Mouse (Mus musculus) embryo, embryonic 9.5 days (tissue): Measurements from ENCODE around the gene Scpep1.
A peak's percentile ranks its signal among the peaks of the same experiment; 100 is the strongest.
"Not testable (repeated sequence)": the region's sequence is repeated elsewhere in the genome, so short reads cannot be mapped to it uniquely, and the experiment has no call there.

Source experiments
- DNase-seq: peaks from one replicate; pipeline ENCODE4 v3.0.0-alpha.2; 2017; ENCODE audit errors: extremely low spot score

Gene Scpep1

DNA sequence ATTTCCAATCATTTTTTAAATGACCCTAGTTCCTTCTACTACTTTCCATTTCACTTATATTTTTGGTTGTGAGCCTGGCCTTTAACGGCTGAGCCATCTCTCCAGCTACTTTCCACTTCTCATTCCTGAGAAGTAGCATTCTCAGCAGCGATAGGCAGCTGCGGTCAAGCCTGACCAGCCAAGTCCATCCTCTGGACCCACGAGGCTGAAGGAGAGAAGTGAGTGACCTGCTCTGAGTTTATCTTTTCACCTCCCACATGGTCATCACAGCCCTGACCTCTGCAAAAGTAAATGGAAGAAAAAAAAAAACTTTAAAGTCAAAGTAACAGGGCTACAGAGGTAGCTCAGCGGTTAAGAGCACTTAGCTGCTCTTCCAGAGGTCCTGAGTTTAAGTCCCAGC is 28.7 kb downstream of the Scpep1 start:
- DNase-seq: no peak

DNA sequence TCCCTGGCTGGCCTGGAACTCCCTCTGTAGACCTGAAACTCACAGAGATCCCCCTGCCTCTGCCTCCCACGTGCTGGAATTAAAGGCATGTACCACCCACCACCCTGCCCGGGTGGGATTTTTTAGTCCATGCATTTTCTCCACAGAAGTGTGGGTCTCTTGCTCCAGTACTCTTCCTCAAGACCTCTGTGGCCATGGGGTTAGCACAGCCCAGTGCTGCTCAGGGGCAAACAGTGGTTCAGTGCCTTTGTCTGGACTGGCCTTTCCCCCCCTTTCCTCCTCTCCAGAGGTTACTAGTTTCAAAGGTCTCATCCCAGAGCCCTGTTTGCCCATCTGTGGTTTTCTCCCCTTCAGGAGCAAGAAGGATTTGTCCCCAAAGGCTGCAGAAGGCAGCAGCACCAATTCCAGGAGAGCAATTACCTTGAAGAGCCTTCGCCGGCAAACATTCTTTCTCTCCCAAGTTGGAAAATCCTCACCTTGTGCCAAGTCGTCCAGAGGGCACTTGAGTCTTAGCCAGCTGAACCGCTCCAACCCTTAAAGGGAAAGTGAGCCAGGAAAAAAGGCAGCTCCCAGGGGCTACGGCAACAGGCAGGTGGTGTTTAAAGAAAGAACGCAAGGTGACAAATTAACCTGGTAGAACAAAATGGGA is 45.8 kb downstream of the Scpep1 start:
- DNase-seq: no peak

DNA sequence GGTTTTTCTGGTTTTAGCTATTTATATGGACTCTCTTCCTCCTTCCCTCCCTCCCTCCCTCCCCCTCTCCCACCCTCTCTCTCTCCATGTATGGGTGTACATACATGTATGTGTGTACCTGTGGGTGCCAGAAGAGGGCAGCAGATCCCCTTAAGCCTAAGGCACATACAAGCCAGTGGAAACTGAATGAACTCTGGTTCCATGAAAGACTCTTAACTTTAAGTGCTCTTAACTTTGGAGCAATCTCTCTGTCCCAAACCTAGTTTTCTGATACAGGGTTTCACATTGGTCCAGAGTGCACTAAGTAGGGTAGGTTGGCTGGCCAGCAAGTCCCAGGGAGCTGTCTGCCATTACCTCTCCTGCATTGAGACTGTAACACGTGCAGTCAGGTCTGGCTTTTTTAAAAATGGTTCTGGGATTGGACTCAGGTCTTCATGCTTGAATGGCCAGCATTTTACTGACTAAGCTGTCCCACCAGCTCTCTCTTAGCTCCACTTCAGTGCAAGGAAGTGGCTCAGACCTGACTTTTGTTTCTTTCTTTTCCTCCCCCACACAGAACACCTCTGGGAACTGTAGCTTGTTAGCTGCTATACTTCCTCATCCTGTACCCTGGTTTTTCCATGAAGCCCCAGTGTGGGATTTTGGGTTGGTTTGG is 46.6 kb downstream of the Scpep1 start:
- DNase-seq: peak; percentile 32

DNA sequence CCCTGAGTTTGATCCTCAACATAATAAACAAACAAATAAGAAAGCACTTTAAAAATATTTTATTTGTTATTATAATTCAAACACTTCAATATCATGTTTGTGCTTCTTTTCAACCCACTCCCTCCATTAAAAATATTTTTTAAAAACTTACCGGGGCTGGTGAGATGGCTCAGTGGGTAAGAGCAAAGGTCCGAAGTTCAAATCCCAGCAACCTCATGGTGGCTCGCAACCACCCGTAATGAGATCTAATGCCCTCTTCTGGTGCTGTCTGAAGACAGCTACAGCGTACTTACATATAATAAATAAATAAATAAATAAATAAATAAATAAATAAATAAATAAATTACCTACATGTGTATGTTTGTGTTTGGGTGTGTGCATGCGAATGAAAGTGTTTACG is 47.4 kb downstream of the Scpep1 start:
- no peak for DNase-seq

DNA sequence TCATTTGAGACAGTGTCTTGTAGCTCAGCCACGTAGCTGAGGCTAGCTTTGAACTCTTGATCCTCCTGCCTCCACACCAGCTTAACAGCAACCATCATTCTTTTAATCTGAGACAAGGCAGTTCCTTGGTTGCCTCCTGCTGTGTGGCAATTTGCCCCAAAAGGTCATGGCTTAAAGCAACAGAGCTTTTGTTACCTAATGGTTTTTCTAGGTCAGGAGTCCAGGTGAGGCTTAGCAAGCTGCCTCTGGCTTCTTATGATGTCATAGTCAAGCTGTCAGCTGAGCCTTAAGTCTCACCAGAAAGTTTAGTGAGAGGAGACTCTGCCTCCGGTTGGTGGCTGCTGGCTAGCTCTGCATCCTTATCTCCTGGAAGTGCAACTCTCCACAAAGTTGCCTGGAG is 49.6 kb downstream of the Scpep1 start:
- DNase-seq: no peak

DNA sequence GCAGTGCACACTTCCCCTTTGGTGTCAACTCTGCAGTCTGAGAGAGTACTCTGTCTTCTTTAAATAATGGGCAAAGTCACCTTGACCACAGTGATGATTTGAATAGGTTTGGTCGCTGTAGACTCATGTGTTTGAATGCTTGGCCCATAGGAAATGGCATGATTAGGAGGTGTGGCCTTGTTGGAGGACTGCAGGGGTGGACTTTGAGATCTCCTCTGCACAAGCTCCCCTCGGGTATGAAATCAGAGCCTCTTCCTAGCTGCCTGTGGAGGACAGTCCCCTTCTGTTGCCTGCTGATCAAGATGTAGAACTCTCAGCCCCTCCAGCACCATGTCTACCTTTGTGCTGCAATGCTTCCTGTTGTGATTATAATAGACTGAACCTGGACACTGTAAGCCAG is 51.2 kb downstream of the Scpep1 start:
- DNase-seq: no peak

DNA sequence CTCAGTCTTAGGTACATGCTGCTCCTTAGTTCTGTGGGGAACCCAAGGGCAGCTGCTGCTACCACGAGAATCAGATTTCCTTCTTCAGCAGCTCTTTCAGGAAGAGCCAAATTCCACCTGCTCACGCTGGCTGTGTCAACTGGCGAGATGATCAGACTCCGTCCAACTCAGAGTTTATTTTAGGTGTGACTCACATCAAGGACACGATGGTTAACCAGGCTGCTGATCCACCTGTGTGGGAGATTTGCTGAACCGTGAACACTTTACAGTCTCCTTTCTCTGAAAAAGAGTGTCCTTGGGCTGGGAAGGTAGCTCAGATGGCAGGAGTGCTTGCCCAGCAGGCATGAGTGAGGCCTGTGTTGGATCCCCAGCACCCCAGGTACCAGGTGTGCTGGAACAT is 52.5 kb downstream of the Scpep1 start:
- no peak for DNase-seq

DNA sequence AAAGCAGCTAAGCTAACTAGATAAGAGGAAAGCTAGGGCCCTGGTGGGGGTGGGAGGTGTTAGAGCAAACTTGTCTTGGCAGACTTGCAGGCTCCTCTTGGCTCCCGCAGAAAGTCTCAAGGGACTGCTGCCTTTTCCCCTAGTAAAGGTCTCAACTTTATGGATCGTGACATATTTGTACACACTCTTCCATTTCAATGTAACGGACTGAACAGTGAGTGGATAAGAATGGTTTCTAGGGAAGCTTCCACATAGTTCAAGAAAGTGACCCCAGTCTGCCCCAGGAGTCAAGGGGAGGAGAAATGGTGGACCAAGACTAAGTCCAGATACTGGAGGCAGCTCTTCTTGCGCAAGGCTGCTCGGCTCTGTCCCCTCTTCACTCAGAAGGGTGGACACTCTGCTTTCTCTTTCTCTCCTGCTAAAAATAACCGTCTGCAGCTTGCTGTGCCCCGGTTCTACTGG is 53.9 kb downstream of the Scpep1 start:
- DNase-seq: no peak

DNA sequence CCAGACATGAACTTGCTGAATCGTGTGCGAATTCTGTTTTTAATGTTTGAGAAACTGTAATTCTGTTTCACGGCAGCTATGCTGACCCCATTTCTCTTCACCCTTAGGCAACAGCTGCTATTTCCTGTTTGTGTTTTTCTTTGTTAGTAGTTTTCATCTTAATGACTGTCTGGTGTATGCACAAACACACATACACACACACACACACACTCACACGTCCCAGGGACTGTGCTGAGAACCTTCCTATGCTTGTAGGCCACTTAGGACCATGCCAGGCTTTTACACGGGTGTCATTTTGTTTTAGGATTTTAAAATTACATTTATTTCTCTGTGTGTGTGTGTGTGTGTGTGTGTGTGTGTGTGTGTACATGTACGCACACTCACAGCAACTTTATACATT is 55.7 kb downstream of the Scpep1 start:
- DNase-seq: no peak

DNA sequence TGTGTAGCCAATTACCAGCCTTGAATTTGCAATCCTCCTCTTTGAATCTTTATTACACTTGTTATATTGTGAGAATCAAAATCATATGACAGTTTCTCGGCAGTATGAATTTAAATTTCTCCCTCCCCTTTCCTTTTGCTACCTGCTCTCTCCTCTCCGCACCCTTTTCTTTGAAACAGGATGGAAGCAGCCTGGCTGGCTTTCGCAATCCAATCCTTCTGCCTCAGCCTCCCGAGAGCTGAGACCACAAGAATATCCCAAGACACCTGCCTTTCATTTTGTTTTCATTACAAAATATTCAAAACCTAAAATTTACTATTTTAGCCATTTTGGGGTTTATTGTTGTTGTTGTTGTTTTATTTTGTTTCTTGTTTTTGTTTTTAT is 56.9 kb downstream of the Scpep1 start:
- no peak for DNase-seq

DNA sequence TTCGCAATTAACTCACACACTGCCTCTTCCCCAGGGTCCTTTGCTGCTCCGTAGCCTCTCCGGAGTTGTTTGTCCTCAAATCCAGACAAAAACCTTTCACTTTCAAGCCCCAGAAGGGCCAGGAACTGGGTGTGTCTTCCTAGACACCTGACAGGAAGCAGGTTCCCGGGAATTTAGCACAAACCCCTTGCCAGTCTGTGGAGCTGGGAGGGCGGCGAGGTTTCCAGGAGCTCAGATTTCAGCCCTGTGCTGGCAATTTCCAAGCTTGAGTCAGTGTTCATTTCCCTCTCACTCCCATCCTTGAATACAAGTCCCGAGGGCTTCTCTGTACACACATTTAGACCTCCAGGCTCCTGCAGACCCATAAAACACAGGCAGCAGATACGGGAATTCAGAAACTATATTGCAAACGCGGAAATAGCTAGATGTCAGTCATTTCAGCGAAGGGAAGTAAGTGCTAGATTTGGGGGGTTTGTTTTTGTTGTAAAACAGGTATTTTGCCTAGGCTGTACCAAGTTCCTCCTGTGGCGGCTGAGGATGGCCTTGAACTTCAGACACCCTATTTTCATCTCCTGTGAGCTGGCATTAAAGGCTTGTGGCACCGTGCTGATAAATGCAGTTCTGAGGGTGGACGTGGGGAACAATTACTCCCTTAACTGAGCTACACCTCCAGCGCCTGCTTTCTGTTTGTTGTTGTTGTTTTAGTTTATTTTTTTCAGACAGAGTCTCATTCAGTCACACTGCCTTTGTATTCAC is 57.5 kb downstream of the Scpep1 start:
- DNase-seq: peak; percentile 26

DNA sequence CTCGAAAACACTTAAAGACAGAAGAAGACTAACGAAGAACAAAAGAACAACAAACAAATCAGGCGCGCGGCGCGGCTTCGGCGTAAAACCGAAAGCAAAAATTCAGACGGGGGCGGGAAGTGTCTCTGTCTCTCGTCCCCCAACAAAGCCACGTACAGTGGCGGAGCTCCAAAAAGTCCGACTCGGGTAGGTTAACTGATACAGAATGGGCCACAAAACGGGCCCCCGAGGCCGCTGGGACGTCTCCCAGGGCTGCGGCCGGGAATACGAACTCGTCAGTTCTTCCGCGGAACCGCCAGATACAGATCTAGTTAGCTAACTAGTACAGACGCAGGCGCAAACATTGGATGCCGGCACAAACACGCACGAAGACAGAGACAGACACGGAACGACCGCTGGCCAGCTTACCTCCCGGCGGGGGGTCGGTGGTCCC is 59.4 kb downstream of the Scpep1 start:
- not testable (repeated sequence) for DNase-seq

DNA sequence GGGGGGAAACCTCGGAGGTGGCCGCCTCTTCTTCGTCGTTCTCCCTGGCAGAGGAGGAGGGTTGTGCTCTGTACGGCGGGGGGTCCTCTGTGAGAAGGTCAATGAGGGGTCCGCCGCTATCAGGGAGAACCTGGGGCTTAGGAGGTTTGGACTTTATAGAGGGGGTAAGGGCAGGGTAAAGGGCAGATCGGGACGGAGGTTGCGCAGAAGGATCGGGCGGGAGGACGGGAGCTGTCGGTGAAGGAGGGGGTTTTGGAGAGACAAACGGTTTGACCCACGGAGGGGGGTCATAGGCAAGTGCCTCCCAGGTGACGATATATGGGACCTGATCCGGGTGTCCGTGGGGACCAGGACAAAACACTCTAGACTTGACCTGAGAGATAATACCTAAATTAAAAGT is 60.0 kb downstream of the Scpep1 start:
- DNase-seq: not testable (repeated sequence)

DNA sequence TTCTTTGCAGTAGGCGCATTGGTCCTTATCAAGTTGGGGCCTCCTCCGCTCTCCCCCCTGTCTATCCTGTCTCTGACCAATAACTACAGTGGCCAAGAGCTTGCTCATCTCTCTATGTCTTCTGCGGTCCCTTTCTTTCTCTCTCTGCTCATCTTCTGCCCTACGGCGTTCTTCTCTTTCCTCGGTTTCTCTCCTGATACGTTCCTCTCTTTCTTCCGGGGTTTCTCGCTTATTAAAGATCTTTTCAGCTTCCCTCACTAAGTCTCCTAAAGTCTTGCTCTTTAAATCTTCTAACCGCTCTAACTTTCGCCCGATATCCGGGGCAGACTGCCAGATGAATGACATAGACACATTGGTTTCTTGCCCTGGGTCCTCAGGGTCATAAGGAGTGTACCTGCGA is 61.0 kb downstream of the Scpep1 start:
- DNase-seq: not testable (repeated sequence)

DNA sequence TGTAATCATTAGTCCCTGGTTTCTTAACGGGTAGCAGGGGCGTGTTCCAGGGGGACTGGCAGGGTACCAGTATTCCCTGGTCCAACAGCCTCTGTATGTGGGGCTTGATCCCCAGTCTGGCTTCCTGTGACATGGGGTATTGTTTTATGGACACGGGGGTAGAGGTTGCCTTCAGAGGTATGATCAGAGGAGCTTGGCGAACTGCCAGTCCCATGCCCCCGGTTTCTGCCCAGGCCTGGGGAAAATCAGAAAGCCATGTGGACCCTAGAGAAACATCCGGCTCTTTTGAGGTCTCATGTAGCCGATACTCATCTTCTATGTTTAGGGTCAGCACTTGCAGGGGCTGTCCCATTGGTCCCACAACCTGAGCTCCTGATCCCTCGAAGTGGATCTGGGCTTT is 61.8 kb downstream of the Scpep1 start:
- DNase-seq: not testable (repeated sequence)

DNA sequence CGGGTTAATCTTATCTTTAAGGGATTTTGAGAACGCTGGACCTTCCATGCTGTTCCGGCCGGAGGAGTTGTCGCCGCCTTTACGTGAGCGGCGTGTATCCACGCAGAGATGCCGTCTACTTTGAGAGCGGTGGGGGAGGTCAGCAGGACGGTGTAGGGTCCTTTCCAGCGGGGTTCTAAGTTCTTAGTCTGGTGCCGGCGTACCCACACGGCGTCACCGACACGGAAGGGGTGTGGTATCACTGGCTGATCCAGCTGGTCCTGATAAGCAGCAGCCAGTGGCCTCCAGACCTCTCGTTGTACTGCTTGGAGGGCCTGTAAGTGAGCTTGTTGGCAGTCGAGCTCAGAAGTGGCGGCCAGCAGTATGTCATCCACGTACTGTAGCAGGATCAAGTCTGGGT is 62.5 kb downstream of the Scpep1 start:
- not testable (repeated sequence) for DNase-seq

DNA sequence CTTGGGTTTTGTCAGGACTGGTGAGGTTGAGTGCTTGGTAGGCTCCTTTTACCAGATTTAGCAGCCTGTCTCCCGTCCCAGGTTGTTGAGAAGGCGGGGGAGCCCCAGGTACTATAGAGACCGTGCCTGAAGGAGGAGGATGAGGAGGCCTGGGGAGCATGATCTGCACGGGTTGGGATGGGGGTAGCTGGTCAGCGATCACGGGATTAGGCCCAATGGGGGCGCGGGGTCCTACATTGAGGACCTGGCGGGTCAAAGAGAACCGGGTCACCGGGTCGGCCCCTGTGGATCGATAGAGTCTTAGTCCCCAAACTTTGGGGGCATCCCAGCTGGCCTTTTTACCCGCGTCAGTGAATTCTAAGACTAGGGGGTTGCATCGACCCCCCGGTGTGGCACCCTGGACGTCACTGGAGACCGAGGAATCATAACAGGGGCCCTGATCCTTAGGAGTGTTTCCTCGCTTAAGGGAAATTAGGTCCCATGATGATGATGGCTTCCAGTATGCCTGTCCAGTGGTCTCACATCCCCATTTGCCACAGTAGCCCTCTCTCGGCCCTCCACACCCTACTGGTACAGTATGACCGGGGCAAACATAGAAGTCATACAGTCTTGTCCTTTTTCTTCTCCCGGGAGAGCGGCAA is 63.2 kb downstream of the Scpep1 start:
- not testable (repeated sequence) for DNase-seq

DNA sequence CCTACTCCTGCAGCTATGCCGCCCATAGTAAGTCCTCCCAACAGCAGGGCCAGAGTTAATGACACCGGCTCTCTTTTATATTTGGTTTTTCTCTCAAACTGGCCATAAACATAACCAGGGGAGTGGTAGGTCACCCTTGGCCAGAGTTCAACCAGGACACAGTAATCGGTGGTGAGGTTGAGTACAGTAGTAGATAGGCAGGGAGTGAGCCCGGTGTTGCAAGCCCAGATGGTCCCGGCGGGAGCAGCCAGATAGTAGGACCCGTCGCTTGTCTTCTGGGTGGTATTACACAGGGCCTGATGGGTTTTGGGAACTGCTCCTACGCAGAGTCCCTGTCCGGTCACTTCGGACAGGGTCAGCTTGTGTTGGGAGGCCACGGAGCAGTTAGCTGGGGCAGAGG is 63.8 kb downstream of the Scpep1 start:
- DNase-seq: not testable (repeated sequence)

DNA sequence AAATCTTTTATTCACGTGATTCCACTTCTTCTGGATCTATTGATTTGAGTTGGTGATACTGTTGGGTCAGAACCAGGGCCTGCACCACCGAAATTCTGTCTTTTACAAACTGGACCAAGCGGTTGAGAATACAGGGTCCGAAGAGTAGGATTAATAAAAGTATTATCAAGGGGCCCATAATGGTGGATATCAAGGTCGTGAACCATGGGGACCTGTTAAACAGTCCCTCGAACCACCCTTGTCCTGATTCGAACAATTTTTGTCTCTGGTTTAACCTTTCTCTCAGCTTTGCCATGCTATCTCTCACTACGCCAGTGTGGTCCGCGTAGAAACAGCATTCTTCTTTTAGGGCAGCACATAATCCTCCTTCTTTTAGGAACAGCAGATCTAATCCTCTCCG is 64.4 kb downstream of the Scpep1 start:
- not testable (repeated sequence) for DNase-seq

DNA sequence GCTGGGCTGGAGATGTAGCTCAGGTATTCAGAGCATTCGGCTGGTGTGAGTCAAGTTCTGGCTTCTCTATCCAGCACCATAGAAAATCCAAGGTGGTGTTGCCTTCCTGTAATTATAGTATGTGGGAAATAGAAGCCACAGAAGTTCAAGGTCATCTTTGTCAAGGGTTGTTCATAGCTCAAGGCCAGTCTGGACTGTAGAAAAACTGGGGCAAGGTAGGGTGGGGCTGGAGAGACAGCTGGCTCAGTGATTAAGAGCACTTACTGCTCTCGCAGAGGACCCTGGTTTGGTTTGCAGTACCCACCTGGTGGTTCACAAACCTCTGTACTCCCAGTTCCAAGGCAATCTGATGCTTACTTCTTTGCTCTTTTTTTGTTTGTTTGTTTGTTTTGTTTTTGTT is 66.3 kb downstream of the Scpep1 start:
- no peak for DNase-seq

DNA sequence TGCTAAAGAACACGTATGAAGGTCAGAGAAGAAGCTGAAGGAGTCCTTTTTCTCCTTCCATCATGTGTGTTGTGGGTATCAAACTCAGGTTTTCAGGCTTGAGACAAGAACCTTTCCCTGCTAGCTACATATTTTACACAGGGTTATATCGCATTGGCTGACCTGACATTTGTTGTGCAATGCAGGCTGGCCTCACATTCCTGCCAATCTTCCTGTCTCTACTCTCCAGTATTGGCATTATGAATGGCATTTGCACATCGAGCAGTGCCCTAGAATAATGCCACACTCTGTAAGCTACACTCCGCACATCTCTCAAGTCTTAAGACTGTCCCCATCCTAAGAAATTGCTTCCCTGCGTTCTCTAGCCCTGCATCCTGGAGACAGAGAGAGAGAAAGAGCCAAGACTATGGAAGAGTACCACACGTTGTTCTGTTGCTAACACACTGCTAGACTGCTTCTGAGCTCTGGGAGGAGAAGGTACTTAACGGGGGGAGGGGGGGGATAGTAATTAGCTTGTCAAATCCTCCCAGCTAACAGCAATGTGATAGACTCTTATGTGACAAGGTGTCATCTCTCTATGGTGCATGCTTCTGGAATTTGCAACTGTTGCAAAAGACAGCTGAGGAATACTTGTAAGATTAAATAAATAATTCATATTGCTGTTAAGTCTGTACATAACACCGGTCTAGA is 70.7 kb downstream of the Scpep1 start:
- DNase-seq: no peak

DNA sequence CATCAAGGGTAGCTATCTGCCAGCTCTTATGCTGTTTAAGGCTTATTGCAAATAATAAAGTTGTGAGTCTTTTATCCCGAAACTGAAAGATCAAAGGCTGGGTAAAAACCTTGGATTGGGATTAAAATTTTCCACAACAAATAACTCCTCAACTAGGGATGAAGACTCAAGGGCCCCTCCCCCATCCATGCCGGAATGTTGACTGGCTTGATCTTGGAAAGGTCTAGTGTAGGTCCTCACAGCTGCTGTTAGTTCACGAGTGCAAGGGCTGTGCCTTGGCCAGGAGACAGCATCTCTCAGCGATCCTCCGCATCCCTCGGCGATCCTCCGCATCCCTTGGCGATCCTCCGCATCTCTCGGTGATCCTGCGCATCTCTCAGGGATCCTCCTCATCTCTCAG is 77.3 kb downstream of the Scpep1 start:
- DNase-seq: no peak
